Mouse (Mus musculus): ENCODE results near the gene Cela1.

The Cela1 gene

DNA sequence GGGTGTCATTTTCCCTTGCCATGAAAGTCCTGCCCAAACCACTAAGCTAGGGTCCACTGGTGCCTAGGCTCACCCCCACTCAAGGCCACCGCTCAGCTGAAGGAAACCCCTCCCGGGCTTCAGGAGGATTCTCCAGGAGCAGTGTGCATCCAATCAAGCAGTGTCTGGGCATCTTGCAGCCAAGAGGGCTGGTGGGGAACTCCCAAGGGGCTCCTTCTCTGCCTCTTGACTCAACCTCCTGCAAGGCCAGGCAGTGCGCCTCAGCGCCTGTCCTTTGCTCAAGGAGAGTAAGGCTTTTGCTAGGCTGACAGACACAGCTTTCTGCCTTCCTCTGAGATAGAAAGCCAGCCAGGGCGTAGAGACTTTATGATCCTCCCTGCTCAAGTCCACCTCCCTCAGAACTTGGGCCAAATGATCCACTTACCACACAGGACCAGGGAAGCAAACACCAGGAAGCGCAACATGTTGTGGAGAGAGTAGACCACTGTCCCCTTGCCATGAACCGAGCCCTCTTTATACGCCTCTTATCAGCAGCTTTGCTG is at the start of gene Cela1:
Gene Cela1 (minus strand): TSS at position 492 of the 542 bp plus-strand sequence.
- no peak for DNase-seq

DNA sequence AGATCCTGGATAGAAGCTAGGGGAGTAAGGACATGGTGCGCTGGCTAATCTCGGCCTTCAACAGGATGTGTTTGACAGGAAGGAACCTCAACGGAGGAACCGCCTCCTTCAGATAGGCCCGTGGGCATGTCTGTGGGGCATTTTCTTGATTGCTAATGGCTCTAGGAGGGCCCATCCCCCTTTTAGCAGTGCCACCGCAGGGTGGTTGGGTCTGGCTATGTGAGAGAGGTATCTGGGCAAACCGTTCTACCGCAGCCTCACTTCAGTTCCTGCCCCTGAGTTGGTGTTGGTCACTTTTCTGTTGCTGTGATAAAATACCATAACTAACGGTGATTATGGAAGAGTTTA is 48.2 kb upstream of the Cela1 start:
- no peak for DNase-seq

DNA sequence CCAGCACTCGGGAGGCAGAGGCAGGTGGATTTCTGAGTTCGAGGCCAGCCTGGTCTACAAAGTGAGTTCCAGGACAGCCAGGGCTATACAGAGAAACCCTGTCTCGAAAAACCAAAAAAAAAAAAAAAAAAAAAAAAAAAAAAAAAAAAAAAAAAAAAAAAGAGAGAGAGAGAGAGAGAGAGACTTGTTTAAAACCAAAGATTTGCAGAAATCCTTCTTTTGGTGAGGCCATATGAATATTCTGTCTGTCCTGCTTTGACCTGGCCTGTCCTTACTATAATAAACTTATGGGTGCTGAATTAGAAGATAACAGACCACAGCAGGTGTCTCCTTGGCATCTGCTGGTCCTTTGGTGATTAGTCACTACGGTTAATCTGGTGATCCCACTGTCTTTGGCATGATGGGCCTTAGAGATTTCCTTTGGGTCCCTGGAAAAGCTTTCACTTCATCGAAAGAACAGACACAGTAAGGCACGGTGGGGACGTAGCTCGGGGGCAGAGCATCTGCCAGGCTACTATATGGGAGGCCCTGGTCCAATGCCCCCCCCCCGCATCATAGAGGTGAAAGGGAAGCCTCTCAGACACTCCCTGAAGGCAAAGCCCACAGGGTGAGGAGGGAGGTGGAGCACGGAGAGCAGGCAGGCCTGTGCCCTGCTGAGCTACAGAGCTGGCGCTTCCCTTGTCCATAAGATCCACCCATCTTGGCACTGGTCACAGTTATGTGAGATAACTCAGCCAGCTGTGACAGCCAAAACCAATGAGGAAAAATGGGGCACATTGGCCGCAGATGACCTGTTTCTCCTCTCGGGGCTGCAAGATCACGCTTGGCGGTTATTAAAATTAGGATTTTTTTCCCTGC is 47.6 kb upstream of the Cela1 start:
- no peak for DNase-seq

DNA sequence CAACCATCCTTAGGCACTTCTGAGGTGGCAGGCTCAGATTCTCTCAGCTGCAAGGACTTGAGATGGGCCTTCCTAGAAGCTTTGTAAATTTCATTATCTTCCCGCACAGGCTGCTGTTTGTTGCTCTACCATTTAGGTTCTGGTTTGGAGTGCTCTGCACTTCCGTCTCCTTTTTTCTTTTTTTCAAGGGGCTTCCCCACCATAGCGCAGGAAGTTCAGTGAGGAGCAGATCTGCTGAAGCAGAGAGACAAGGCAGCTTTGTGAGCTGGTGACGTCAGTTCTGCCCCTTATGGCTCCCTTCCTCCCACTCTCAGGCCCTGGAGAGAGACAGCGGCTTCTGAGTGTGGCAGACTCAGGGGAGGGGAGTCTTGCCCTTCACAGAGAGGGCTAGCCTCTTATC is 44.9 kb upstream of the Cela1 start:
- no peak for DNase-seq

DNA sequence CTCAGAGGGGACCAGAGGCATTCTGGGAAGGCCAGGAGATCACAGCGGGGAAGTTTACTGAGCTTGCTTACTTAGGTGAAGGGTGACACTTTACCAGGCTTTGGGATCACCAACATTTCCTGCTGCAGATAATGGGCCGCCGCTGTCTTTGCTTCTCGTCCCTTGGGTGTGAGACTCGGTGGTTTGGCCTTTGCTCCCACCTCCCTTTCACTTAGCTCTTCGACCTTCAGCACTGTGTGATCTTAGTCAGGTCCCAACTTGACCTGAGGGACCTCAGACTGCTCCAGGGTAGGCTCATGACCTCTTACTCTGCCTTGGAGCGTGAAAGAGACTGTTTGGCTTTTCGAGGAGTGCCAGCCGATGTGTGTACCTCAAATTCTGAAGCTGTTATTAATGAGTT is 43.4 kb upstream of the Cela1 start:
- DNase-seq, result no peak

DNA sequence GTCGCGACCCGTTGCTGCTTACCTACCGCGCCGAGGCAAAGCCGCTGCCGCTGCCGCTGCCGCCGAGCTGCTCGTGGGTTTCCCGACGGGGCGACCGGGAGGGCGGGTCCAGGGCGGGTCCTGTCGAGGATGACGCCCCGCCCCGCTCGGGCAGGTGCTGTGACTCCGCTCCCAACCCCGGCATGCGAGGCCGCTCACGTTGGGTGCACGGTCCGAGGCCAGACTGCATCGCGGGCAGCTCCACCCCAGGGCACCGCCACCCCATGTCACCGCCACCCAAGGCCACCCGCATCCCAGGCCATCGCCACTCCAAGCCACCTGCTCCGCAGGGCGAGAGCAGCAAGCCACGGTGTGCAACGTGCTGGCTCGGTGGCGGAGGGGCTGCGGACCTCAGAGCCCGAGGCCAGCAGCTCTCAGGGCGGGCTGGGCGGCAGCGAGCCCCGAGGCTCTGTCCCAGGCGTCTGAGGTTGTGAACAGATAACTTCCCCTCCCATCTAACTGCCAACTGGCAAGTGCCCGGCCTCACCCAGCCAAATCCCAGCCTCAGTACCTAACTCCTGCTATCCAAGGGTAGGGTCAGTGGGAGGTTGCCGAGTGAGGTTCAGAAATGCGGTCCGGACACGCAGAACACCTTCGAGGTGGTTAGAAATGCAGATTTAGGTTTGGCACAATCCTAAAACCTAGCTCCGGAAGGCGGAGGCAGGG is 41.7 kb upstream of the Cela1 start, which contains the start of gene Galnt6:
Gene Galnt6 (minus strand): TSS at position 96 of the 705 bp plus-strand sequence.
- DNase-seq, result no peak

DNA sequence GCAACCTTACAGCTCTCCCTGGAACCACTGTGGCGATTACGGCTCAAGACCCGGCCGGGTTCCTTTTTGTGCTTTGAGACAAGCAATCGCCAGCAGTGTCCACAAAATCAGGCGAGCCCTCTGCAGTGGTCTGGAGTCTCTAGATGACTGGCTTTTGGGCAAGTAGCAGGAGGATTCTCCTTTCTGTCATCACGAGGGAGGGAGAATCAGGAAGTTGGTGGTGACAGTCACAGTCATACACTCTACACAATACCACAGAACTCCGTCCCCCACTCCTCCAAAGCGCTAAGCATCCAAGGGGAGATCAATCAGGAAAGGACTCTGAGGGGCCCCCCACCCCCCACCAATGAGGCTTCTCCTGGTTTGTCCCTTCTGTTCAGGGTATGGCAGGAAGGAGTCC is 40.9 kb upstream of the Cela1 start:
- no peak for DNase-seq

DNA sequence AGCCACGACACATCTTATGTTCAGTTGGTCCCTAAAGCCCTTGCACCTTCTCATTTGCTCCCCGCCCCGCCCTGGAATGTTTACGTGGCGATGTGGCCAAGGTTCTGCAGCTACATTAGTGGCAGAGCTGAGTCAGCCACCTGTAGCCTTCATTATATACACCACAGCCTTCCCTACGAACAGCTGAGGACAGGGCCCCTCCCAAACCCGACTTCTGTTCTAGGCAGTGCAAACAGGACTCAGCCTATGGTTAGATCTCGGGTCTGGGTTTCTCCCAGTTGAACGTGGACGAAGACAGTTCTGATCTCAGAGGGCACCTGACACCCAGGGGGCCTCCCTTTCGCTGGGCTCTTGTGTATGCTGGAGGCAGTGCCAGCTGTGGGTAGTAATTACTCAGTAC is 40.1 kb upstream of the Cela1 start:
- no peak for DNase-seq

DNA sequence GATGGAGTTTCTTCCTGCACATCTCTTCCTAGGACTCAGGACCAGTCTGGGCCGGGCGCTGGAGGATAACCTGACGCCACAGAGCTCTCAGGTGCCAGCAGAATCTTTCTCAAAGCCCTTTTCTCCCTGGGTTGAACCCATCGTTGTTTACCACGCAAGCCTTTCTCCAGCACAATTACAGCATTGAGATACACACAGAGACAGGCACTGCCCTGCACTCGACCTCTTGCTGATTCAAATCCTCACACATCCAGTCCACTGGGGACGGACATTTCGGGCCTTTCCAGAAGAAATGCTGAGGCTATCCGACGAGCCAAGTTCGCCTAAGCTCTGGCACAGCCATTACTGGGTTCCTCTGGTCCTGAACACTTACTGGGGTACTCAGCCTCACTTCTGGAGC is 39.0 kb upstream of the Cela1 start:
- no peak for DNase-seq

DNA sequence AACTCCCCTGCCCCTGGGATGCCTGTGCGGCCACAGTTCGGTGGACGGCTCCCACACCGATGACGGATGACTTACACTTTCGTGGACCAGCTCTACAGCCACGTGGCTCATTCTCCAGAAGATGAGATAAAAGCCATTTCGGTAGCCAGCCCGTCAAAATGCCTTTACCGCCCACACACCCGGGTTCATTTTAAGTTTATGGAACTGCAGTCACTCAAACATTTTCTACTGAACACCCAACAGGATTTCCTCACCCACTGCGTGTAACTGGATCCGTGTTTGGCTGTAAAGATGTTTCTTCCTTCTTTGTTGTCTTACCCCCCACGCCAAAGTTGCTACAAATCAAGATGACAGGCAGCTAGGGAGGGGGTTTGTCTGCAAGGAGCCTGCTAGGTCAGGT is 35.8 kb upstream of the Cela1 start:
- no peak for DNase-seq

DNA sequence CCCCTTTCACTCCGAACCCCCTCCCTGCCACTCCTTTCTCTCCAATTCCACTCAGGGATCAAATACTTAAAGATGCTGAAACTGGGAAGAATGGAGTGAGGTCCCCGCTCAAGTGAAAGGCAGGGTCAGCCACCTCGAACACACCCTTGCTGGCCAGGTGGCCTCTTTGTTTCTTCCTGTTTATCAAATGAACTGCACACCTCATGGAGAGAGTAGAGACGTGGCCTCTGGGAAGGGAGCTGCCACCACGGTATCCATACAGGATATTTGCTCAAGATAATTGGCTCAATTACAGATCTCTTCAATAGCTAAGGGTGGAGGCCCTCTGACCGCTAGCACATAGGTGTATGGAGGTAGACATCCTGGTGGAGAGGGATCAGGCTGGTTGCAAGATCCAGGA is 34.8 kb upstream of the Cela1 start:
- DNase-seq, result no peak

DNA sequence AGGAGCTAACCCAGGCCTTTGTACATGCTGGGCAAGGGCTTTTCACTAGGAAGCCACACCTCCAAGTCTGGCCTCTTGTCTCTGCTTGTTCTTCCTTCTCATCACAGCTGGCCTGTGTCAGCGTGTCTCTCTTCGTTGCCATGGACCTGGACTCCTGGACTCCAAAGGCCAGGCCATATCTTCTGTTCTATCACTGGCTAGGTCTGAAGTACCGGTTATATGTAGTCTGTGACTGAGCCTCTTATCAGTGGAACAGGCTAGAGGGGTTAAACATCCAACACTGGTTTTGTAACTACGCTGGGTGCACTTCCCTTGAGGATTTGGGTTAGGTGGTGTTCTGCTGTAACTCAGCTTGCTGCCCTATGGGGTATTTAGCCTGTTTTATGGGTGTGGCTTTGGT is 34.3 kb upstream of the Cela1 start:
- DNase-seq, result no peak

DNA sequence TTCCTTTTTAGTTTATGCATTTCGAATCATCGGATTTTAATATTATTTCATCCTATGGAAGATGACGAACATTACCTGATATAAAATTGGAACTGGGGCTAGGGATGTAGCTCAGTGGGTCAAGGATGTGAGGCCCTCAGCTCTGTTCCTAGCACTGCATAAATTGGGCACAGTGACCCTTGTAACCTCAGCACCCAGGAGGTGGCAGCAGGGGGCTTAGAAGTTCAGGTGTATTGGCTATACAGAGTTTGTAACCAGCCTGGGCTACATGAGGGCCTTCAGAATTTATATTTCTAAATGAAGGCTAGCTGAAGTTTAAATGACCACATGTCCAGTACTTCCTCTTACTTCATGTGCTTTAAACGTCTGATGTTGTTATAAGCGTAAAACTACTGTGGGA is 33.7 kb upstream of the Cela1 start:
- DNase-seq, result no peak

DNA sequence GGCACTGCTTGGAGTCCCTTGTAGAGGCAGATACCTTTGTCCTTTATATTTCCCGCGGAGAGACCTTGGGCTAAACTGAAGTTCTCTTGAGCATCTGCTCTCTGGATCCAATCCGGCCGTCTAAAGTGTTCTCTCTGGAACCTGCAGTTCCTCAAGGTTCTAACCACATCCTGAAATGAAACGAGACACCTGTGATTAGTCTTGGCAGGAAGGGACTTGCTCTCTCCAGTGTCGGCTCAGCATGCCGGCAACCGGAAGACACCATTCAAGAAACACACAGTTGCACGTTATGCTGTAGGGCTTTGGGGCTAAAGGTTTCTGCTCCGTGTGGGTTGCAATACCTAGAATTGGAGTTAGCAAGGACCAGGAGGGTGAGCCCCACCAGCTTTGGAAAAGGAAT is 32.3 kb upstream of the Cela1 start:
- no peak for DNase-seq

DNA sequence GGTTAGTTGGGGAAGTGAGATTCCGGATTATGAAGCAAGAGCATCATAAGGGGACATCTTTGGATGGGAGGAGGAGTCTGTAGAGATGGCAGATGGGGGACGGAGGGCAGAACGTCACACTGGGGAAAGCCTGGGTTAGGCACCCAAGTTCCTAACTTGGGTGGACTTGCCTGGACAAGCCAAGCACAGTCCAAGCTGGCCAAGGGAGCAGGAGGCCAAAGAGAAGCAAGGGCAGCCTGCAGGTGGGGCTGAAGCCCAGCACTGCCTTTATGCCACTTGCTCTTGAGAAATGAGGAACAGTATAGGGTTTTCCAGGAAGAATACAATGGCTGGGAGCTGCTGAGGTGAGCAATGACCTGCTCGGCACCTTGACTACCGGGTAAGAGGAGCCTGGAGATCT is 31.5 kb upstream of the Cela1 start:
- DNase-seq, result no peak

DNA sequence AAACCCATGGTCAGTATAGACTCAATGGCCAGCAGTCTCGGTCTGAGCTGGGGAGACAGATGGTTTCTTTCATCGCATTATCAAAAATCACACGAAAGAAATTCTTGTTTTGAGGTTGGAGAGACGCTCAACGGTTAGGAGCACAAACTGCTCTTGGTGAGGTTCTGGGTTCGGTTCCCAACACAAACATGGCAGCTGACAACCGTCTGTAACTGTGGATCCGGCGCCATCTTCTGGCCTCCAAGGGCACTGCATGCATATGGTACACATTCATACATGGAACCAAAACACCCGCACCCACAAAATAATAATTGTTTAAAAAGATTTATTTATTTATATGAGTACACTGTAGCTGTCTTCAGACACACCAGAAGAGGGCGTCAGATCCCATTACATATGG is 30.9 kb upstream of the Cela1 start:
- DNase-seq, result no peak

DNA sequence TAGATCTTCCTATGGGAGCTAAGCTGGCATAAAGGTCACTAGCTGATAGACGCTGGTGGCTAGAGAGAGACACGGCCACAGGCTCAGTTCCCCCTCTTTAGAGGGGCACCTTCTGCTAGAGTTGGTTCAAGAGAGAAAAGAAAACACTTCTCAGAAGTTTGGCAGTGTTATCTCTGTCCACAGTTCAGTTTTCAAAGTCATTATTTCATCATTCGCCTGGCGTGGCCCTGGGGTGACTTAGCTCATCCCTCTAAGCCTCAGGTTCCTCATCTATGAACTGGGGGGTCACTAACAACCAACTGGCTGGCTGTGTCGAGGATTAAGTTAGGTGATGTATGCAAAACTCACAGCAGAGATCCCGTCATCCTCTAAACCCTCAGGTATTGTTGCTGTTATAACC is 30.2 kb upstream of the Cela1 start:
- no peak for DNase-seq

DNA sequence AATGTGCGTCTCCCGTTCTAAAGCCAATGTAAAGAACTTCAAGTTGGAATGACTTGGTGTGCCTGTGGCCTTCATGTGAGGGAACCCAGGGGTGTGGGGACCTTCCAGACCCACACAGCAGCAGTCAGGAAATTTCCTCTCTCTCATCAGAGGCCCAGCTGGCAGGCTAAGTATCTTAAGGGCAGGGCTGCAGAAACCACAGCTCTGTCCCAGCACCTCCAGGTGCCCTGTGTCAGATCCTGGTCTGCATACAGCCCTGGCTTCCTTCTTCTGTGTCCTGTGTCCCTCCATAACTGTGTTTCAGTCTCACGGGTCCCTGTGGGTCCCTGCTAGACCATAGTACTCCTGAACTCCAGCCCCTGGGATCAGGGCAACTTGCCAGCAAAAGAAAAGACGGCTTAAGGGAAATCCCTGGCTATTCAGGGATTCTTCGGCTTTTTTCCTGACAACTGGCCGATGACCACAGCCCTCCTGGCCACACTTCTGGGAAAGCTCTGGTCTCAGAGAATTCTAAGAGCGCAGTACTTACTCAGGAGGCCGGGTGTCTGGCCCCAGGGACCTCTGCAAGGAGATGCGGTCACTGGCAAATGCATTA is 27.8 kb upstream of the Cela1 start:
- no peak for DNase-seq

DNA sequence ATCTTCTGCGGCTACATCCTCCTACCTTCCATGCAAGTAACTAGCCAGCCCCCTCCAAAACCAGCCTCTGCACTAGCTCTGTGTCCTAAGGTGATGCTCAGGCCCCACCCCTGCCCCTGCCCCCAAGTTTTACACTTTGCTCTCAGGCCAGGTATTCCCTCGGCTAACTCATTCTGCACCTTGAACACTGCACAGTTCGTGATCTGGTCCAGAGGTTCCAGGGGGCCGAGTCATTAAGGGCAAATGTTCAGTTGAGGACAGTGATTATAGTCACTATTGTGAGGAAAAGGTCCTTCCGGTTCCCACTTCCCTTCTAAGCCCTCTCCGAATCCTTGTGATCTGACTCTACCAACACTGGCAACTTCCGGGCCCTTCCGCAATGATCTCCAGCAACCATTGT is 26.7 kb upstream of the Cela1 start:
- DNase-seq, result no peak

DNA sequence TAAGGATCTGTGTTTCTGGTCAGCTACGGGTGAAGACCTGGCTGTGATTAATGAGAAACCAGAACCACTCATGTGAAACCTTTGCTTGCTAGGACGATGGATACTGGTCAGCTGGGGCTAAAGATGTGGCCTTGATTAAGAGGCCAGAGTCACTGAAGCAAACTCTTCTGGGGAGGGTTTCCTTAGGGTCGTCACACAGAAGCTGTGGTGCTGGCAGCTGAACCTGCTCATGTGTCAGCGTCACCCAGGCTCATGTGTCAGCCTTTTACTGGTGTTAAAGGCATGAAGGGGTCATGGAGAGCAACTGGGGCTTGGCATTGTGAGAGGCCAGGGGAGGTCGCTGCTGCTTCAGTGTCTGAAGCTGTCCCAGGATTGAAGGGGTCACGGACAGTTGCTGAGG is 23.1 kb upstream of the Cela1 start:
- DNase-seq, result no peak

DNA sequence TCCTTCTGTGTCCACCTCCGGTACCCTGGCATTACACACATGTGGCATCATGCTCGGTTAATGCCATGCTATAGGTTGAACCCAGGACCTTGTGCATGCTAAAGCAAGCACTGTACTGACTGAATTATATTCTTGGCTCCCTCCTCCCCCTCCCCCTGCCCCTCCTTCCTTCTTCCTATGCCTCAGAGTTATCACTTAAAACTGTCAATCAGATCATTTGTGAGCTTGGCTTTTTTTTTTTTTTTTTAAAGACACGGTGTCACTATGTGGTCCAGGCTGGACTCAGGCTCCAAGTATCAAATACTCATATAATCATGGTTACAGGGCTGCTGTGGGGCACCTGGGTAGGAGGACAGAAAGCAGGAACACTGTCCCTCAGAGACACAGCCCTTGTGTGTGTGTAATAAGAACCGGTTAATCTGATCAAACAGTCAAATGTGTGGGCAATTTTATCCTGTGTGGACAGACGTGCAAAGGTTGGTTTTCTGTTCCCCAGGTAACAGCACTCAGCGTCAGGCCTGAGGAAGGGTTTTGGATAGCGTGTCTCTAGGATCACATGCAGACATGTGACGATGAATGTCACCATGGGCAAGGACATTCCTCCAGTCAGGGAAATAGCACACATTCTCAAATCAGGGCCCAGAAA is 20.8 kb upstream of the Cela1 start:
- DNase-seq, result no peak

DNA sequence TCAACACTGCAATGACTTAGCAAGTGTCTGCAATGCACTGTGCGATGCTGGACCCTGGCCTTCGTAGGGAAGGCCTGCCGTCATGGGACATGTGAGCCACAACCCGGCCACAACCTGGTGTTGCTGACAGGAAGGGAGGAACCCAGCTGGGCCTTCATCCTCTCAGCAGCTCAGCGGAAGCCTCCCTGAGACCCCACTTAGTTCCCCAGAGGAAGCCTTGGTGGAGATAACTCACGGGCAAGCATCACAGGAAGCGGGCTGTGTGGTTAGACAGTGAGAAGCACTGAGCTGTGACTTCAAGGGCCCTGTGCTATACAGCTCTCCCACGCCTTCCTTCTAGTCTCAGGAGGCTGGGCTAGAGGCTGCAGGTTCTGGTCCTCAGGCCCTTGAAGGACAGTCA is 18.5 kb upstream of the Cela1 start:
- DNase-seq, result no peak

DNA sequence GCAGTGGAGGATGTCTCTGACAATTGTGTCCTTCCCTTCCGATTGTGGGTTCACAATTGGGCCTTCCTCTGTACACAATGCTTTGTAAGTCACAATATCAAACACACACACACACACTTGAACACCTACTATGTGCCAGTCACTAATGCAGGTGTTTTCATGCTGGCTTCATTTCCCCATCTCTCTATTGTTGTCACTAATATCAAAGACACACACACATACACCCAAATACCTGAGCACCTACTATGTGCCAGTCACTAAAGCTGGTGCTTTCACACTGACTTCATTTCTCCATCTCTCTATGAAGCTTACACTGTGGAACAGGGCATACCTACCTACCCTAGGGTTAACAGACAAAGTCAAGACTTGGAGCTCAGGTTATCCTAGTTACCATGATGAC is 17.7 kb upstream of the Cela1 start:
- DNase-seq, result no peak

DNA sequence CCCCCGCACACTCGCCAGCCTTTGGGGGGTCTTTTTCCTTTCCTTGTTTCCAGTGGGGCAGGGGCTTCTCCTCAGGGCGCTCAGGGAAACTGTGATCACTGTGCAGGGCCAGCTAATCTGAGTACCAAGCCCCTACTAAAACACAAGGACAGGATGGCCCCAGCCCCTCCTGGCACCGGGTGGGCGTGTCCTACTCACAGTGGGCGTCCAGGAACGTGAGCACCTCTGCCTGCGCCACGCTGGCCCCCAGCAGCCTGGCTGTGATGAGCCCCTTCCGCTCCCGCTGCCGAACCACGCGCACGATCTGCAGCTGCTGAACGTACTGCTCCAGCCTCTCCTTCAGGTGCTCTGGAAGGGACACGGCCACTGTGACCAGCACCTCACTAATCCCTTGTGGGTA is 16.2 kb upstream of the Cela1 start:
- DNase-seq, result no peak
